Mouse (Mus musculus) ES-E14 (cell line): ENCODE data around the gene Cttn.

Experiments
- MAFK ChIP-seq: IDR thresholded peaks from 2 replicates; pipeline ENCODE4 v1.6.1; 2014; ENCODE audit warnings: mild to moderate bottlenecking, low read depth, low read length, inconsistent platforms; ENCODE audit not compliant: insufficient read depth
- ZC3H11A ChIP-seq: IDR thresholded peaks from 2 replicates; pipeline ENCODE4 v1.6.1; 2012; ENCODE audit warnings: low read depth, mild to moderate bottlenecking, inconsistent platforms, low read length, borderline replicate concordance
- ZNF384 ChIP-seq: IDR thresholded peaks from 2 replicates; pipeline ENCODE4 v1.6.1; 2012; ENCODE audit warnings: low read depth, low read length, inconsistent platforms

DNA sequence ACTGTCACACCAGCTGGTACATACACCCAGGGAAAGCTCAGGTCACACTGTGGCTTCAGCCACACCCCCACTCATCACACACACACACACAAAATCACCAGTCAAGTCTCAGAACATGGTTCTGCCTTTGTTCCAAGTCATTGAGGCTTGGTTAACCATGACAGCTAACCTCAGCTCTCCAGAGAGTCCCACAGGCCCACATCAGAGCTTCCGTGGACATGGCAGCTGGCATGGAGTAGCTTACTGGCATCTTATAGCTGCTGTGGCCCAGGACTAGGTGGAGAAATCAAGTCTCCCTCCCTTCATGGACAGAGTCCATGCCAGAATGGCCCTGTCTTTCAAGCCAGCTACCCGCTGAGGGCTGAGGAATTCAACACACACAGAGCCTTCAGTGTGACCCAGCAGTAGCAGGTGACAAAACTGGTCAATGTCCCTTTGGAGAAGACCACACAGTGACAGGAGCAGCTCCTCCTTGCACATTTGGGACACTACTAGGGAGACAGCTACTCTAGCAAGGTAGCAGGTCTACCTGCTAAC lies 62.3 kb downstream of the Cttn start:
- TF ChIP-seq MAFK (no peak), ZNF384 (no peak), ZC3H11A (no peak)
